Mouse (Mus musculus): ENCODE results near the gene Rreb1.

DNA sequence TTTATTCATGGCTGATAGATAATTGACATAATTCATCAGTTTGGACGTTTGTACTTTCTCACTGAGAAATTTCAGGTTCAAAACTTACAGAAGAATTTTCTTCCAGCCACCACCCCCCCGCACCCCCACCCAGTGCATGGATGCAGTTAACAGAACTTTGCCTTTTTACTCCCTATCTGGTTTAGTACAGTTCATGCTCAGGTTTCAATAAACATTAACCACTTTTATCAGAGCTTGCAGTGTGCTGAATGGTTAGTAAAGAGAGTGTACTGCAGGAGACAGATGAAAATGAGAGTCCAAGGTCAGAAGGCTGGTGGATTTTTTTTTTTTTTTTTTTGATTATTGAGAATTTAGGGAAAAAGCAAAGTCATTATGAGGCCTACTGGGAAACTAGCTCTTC is 78.3 kb downstream of the Rreb1 start:
- TF ChIP-seq EP300 (IDR thresholded peaks at IDR 0.05; ENCODE audit: low read depth) (no peak), CTCF (IDR thresholded peaks at IDR 0.05; ENCODE audit: low read depth) (no peak)

Data from heart, postnatal 0 days (tissue).